ENCODE assay signal across 7 mouse cellular contexts in genomic region chr15:79456104-79456503, GRCm38 (mm10). TPM values are rescaled to one million over a fixed set of nuclear protein-coding genes. Genes with fewer than 3 reads are reported as not detected.
"Had no signal": no experiment of that assay in that cellular context is flagged by ENCODE, and none has a peak within 500 bp of the region (broad histone marks: within the 10 kb centered on the region; RNA-seq: fewer than 3 reads in every experiment).

No protein-coding gene starts in this region.

RNA-seq across cellular contexts. Expression of gene Kcnj4, which starts 48.9 kb away (rescaled TPM):
- polyA plus RNA-seq: limb, embryonic 13.5 days; liver, adult 2 months; liver, embryonic 15.5 days; lung, embryonic 14.5 days; midbrain, embryonic 14.5 days; neural tube, embryonic 12.5 days; stomach, embryonic 14.5 days had no signal
